Mouse (Mus musculus): ENCODE data around the gene BC049715.
"Not testable (repeated sequence)": the region's sequence is repeated elsewhere in the genome, so short reads cannot be mapped to it uniquely, and the experiment has no call there.

Gene BC049715

DNA sequence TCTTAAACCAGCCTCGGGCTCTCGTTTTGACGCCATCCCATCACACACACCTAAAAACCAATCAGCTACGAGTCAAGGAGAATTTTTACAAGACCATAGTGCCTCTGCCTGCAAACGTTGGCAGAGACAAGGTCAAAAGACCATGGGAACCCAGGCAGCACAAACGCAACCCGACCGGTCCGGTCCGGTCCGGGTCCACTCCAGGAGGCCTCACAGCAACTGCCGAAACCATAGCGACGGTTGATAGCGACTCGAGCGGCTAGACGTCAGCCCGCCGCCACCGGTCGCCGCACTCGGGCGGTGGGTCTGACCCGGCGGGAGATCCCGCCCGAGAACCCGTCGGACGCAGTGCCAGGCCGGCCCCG is at the start of gene BC049715:
BC049715 (plus strand) TSS at position 111 of the 365 bp plus-strand sequence.
- peak; percentile 86 for DNase-seq (ENCODE audit: low read depth, low spot score)

- no peak for DNase-seq (ENCODE audit: low read depth, low spot score)
Observed at GRCm38 (mm10) chr6:136781377-136781986, 45.9 kb upstream of the BC049715 start, which contains the start of gene Gucy2c. TSS of gene Gucy2c (minus strand) at chr6:136781765.

GRCm38 (mm10) chr6:136782146-136782545 is 45.3 kb upstream of the BC049715 start:
- DNase-seq (ENCODE audit: low read depth, low spot score): no peak

DNA sequence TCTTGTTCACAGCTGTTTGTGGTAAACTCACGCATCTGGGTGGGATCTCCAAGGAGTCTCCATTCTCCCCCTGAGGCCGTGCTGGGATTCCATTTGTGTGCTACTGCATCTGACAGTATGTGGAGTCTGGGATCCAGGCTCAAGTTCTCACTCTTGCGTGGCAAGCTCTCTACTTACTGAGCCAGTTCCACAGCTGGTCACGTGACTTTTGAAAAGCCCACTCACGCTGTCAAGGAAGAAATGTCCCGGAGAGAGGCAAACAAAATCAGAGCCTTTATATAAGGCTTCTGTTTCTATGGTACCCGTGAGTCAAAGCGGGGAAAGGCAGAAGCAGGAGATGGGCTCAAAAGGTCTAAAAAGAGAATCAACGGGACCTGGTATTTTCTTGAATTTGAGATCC is 44.7 kb upstream of the BC049715 start:
- no peak for DNase-seq (ENCODE audit: low read depth, low spot score)

DNA sequence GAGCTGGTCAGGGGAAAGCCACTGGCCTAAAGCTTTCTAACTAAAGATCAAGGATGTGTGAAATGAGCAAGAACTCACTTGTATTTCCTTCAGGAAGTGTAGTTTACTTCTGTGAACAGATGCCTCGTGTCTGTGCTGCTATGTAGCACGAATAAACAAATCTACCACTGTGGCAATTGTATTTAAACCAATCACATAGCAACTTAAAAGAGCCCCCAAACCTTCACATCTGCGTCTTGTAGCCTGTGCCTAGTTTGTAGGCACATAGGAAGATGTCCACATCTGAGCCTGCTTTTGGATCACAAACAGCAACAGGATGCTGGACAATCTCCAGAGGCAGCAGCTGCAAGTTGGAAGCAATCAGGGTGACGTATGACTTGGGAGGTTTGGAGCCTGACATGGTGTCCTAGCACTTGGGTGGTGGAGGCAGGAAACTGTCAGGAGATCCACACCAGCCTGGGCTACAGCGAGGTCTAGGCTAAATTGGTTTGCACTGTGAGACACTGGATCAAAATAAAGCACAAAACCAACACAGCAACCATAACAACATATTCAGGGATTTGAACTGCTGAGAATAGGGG is 37.9 kb upstream of the BC049715 start:
- DNase-seq (ENCODE audit: low read depth, low spot score): no peak

- DNase-seq (ENCODE audit: low read depth, low spot score): no peak
Observed at GRCm38 (mm10) chr6:136792884-136793758, 34.3 kb upstream of the BC049715 start.

- DNase-seq (ENCODE audit: low read depth, low spot score): no peak
Observed at GRCm38 (mm10) chr6:136793831-136794525, 33.4 kb upstream of the BC049715 start.

DNA sequence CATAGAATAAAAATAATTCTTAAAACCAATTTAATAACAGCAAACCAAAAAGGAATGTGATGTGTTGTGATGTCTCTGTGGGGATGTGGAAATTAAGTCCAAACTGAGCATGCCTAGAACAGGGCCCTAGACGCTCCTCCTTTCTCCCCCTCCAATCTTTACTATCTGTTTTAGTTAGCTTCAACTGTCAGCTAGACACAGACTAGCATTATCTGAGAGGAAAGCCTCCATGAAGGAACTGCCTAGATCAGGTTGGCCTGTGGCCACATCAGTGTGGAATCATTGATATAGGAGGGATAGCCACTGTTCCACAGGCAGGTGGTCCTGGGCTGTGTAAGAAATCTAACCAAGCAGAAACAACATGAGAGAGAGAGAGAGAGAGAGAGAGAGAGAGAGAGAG is 32.3 kb upstream of the BC049715 start:
- DNase-seq (ENCODE audit: low read depth, low spot score): no peak

GRCm38 (mm10) chr6:136795850-136796249 is 31.6 kb upstream of the BC049715 start:
- DNase-seq (ENCODE audit: low read depth, low spot score): no peak

GRCm38 (mm10) chr6:136797874-136798693 is 29.3 kb upstream of the BC049715 start:
- DNase-seq (ENCODE audit: low read depth, low spot score): not testable (repeated sequence)

GRCm38 (mm10) chr6:136800710-136801109 is 26.7 kb upstream of the BC049715 start:
- DNase-seq (ENCODE audit: low read depth, low spot score): no peak

DNA sequence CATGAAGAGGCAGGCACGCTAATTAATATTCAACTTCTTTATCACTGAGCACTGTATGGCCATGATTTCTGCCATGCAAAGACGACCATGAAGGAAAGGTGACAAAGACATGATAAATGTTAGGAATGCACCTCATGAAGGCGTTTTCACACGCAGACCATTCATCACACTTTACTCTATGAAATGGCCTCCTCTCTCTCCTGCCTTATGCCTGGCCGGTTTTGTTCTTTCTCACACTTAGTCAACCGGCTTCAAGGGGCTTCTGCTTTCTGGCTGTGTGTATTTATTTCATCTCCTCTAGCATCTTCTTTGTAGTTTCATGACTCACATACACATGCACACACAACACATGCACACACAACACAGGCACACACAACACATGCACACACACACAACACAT is 26.2 kb upstream of the BC049715 start:
- DNase-seq (ENCODE audit: low read depth, low spot score): no peak

DNA sequence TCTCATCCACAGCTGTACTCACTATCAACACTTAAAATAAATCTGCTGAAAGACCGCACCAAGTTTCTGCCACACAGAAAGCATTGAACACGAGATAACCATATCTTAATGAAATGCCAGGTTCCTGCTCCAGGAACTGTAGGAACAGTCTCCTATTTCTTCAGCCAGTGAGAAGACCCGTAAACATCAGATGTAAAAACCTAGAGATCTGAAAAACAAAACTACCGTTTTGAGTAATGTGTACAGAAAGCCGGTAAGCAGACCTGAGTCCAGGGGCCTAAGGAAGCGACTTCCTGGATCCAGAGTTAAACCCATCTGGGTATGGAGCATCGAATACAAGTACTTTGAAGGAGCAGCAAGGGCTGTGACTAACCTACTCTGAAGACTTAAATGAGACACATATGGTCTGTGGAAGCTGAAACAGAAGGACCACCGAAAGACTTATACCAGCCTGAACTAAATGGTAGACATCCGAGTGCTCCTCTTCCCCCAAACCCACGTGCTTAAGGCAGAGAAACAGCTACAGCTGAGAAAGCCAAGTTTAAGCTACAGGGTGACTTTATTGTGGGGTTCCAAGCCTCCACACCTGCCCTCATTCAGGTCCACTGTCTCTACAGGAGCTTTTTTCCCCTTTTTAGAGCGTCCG is 24.2 kb upstream of the BC049715 start:
- no peak for DNase-seq (ENCODE audit: low read depth, low spot score)

DNA sequence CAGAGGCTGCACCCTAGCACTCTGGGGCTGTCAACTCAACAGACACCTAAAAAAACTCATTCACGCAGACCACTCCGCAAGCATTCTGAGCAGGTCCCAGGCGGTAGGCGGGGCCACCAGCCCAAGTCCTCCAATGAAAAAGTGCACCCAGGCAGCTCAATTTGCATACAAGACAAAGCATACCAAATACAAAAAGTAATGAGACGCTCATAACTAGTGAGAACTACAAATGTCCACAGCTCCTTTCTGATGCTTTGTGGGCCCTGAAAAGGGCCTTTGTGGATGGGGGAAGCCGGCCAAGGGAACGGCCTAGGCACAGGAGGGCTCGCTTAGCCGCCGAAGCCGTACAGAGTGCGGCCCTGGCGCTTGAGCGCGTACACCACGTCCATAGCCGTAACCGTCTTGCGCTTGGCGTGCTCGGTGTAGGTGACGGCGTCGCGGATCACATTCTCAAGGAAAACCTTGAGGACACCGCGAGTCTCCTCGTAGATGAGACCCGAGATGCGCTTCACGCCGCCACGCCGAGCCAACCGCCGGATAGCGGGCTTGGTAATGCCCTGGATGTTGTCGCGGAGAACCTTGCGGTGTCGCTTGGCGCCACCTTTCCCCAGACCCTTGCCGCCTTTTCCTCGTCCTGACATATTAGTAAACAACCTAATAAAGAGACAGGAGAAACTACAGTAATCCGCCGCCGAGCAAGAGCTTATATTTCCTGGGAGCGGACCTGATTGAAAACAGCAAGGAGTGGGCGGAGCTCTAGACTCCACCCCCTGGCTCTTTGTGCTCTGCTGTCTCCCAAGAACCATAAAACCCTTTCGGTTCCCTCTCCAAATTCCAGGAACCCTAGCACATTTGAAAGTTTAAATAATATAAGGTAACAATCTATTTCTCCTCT is 23.4 kb upstream of the BC049715 start, which contains the start of gene Hist4h4:
Hist4h4 (minus strand) TSS at position 677 of the 895 bp plus-strand sequence.
- peak; percentile 98 for DNase-seq (ENCODE audit: low read depth, low spot score)

GRCm38 (mm10) chr6:136804705-136805408 is 22.6 kb upstream of the BC049715 start:
- DNase-seq (ENCODE audit: low read depth, low spot score): no peak

- DNase-seq (ENCODE audit: low read depth, low spot score): no peak
Observed at GRCm38 (mm10) chr6:136805409-136805775, 22.0 kb upstream of the BC049715 start.

GRCm38 (mm10) chr6:136806819-136807218 is 20.6 kb upstream of the BC049715 start:
- DNase-seq (ENCODE audit: low read depth, low spot score): no peak

- no peak for DNase-seq (ENCODE audit: low read depth, low spot score)
Observed at GRCm38 (mm10) chr6:136807395-136808013, 19.9 kb upstream of the BC049715 start.
